Mouse (Mus musculus) spleen, adult 10 weeks (tissue): Measurements from ENCODE around the gene Vmn1r178. TPM values are rescaled to one million over a fixed set of nuclear protein-coding genes. Genes with fewer than 3 reads are reported as not detected.

Source experiments
- polyA plus RNA-seq: library from polyadenylated mRNA; stranded (reverse); fragments of 350-450 nt; fragmentation: Illumina TruSeq; extraction: RNeasy Lipid Tissue Mini Kit (QIAGEN cat#74804); gene quantifications from one replicate; pipeline ENCODE4 v1.2.3, GENCODE M21; 2015; ENCODE audit warnings: low replicate concordance; ENCODE audit not compliant: insufficient read depth

Vmn1r178 gene
- polyA plus RNA-seq = not detected

DNA sequence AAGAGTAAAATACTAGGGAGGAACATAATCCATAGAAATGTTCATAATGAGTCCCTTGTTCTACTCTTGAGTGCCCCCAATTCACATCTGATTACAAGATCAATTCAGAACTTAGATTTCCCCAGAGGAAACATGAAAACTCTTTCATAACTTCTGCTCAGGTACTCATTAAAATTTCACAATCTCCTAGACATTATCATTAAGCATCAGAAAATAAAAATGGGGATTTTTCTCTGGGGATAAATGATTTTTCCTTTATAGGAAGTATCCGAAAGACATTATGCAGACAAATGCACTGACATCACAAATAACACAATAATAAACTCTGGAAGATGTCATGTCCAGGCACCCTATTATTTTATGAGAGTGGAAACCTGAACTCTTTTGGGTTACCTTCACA lies at the start of gene Vmn1r178:
Vmn1r178 (plus strand) TSS at position 301 of the 400 bp plus-strand sequence.

DNA sequence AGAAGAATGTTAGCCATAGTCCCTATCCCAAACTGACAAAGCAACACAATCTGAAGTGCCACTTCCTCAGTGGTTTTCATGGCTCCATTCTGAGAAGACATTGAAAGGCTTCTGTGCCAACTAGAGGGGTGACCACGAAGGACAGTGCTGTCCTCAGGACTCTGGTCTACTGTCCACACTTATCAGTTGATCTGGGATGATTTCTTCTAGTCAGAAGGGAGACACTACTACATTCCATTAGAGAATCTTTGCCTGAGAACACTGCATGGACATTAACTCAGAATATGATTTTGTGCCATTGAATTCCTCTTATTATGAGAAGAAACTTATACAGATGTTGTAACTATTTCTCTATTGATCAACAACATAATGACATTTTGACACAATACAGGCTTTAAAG lies 25.5 kb upstream of the Vmn1r178 start, which contains the start of gene Vmn1r177:
Vmn1r177 (minus strand) TSS at position 101 of the 400 bp plus-strand sequence.

DNA sequence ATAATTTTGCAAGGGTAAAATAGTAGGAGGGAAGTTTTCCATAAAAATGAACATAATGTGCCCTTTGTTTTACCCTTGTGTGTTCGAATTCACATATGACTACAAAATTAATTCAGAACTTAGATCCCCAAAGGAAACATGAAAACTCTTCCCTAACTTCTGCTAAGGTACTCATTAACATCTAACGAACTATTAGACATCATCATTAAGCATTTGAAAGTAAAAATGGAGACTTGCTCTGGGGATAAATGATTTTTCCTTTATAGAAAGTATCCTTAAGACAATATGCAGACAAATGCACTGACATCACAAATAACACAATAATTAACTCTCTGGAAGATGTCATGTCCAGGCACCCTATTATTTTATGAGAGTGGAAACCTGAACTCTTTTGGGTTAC lies 34.9 kb downstream of the Vmn1r178 start, which contains the start of gene Vmn1r179:
Vmn1r179 (plus strand) TSS at position 301 of the 400 bp plus-strand sequence.

Other genes with a start within 250 kb of the Vmn1r178 start
- gene Vmn1r172, start 233.7 kb upstream of the Vmn1r178 start, polyA plus RNA-seq = not detected
- gene Vmn1r173, start 191.3 kb upstream of the Vmn1r178 start, polyA plus RNA-seq = not detected
- gene Vmn1r174, start 139.7 kb upstream of the Vmn1r178 start, polyA plus RNA-seq = not detected
- gene Vmn1r175, start 81.4 kb upstream of the Vmn1r178 start, polyA plus RNA-seq = not detected
- gene Vmn1r176, start 54.6 kb upstream of the Vmn1r178 start, polyA plus RNA-seq = not detected
- gene Vmn1r177, start 25.6 kb upstream of the Vmn1r178 start, polyA plus RNA-seq = not detected
- not detected for gene Vmn1r179, start 35.0 kb downstream of the Vmn1r178 start, polyA plus RNA-seq
- not detected for gene Vmn1r180, start 58.6 kb downstream of the Vmn1r178 start, polyA plus RNA-seq
- gene Vmn1r181, start 82.6 kb downstream of the Vmn1r178 start, polyA plus RNA-seq = not detected
- not detected for gene V1rd19, start 109.7 kb downstream of the Vmn1r178 start, polyA plus RNA-seq
- gene Vmn1r183, start 161.2 kb downstream of the Vmn1r178 start, polyA plus RNA-seq = not detected
- 25.4 TPM for gene Zfp180, start 189.9 kb downstream of the Vmn1r178 start, polyA plus RNA-seq
- 1.9 TPM for gene Zfp112, start 220.3 kb downstream of the Vmn1r178 start, polyA plus RNA-seq
- 11.2 TPM for gene Zfp235, start 242.2 kb downstream of the Vmn1r178 start, polyA plus RNA-seq